Mouse (Mus musculus) stomach, postnatal 0 days (tissue): ENCODE measurements around the gene Tmem239. TPM values are rescaled to one million over a fixed set of nuclear protein-coding genes. Genes with fewer than 3 reads are reported as not detected.
A peak's percentile ranks its signal among the peaks of the same experiment; 100 is the strongest.

ENCODE experiments used
- ATAC-seq: fragments of 200-750 bp; cut with Nextera tagmentation; 2 replicates; pipeline ENCODE4 v1.8.0; 2017; ENCODE audit not compliant: low FRiP score, low TSS enrichment
- DNase-seq: peaks from one replicate; pipeline ENCODE4 v3.0.0-alpha.2; 2016; ENCODE audit warnings: low spot score
- H3K27ac ChIP-seq: fragments of 300-500 bp; sonication (generic); replicated peaks from 2 replicates; pipeline ENCODE4 v1.5.1; 2014; ENCODE audit warnings: mild to moderate bottlenecking, control low read depth
- H3K27me3 ChIP-seq: fragments of 300-500 bp; sonication (generic); 2 replicates; pipeline ENCODE4 v1.6.1; 2014; ENCODE audit warnings: low read length; ENCODE audit not compliant: control insufficient read depth, insufficient read depth
- H3K36me3 ChIP-seq: fragments of 300-500 bp; sonication (generic); 2 replicates; pipeline ENCODE4 v1.6.1; 2014; ENCODE audit warnings: low read length, mixed read lengths; ENCODE audit not compliant: control insufficient read depth, insufficient read depth
- H3K4me1 ChIP-seq: fragments of 300-500 bp; sonication (generic); replicated peaks from 2 replicates; pipeline ENCODE4 v1.6.1; 2014; ENCODE audit warnings: antibody characterized with exemption; ENCODE audit not compliant: control insufficient read depth, insufficient read depth
- H3K4me2 ChIP-seq: fragments of 300-500 bp; sonication (generic); replicated peaks from 2 replicates; pipeline ENCODE4 v1.6.1; 2014; ENCODE audit warnings: low read depth, mild to moderate bottlenecking, control low read depth, moderate library complexity
- H3K4me3 ChIP-seq: fragments of 300-500 bp; sonication (generic); 2 replicates; pipeline ENCODE4 v1.5.1; 2014; ENCODE audit warnings: low read depth, low read length, control low read depth
- H3K9ac ChIP-seq: fragments of 300-500 bp; sonication (generic); 2 replicates; pipeline ENCODE4 v1.6.1; 2014; ENCODE audit warnings: mild to moderate bottlenecking, low read length, control low read depth, mixed read lengths
- H3K9me3 ChIP-seq: fragments of 300-500 bp; sonication (generic); 2 replicates; pipeline ENCODE4 v1.6.1; 2016; ENCODE audit warnings: low read length; ENCODE audit not compliant: control insufficient read depth
- CTCF ChIP-seq: IDR thresholded peaks from 2 replicates; pipeline ENCODE4 v1.5.1; 2016; ENCODE audit warnings: antibody characterized with exemption, low read depth, mild to moderate bottlenecking, moderate library complexity
- EP300 ChIP-seq: optimal IDR thresholded peaks from 2 replicates; pipeline ENCODE3; 2016; ENCODE audit warnings: antibody characterized with exemption
- WGBS: fragments of 180-500 bp; shearing (Covaris S2); extraction: QIAGEN DNeasy Blood & Tissue Kit; methylation state at CpG from one replicate; pipeline ENCODE4 v1.1.7; 2014; 5-methylcytosine and 5-hydroxymethylcytosine counted together
- polyA plus RNA-seq: library from polyadenylated mRNA; unstranded; fragments of >200 nt; fragmentation: Nextera tagmentation; extraction: Ambion mirVana; gene quantifications from 2 replicates; pipeline ENCODE4 v1.2.1, GENCODE M21; 2015

The Tmem239 gene
- polyA plus RNA-seq, 1 experiment from 2014 or later: not detected

DNA sequence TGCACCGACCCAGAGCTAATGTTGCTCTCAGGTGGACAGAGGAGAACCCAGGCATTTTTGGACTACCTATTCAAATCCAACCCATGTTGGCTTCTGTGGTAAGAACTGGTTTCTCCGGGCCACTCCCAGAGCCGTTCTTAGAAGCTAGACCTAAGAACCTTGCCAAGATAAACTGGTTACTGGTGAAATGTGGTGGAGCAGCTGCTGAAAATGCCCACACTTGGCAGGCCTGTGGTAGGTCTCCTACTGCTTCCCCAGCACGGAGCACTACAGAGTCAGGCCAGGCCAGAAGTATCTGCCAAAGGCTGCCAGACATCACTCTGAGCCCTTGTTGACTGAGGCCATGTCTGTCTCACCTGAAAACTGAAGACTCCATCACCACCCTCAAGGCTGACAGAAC, 31.3 kb upstream of the Tmem239 start:
- no peak overlapping the region for H3K27ac ChIP-seq
- H3K36me3 ChIP-seq: no peaks in the 10 kb centered on the region
- ATAC-seq (no peak), DNase-seq (no peak)
- H3K9me3 ChIP-seq: no peaks in the 10 kb centered on the region
- H3K4me3 ChIP-seq: no peak overlapping the region
- 65% methylated on average over 4 of the region's 4 CpGs for WGBS
- no peak overlapping the region for H3K4me2 ChIP-seq
- H3K9ac ChIP-seq: no peak overlapping the region
- no peaks in the 10 kb centered on the region for H3K4me1 ChIP-seq
- no peaks in the 10 kb centered on the region for H3K27me3 ChIP-seq
- TF ChIP-seq EP300: no peak
- TF ChIP-seq CTCF: no peak

DNA sequence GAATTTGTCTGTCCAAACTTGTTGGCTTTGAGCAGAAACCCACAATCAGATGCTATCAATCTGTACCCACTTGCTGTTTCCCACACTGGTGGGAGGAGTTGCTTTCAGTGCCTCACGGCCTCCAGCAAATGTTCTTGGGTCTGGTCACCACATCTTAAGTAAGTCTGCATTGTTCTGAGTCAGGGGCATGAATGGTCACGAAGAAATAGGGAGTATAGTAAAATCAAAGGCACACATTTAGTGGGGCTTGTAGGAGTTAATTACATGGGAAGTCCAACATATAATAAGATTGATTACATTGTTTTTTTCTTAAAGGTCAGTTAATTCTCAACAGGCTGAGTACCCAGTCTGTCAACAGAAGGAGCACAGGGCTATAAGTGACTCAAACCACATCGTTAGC, 23.1 kb upstream of the Tmem239 start:
- DNase-seq: no peak
- Histone ChIP-seq H3K4me1 (no peaks in the 10 kb centered on the region), H3K9ac (no peak overlapping the region), H3K27ac (no peak overlapping the region), H3K4me3 (no peak overlapping the region), H3K27me3 (no peaks in the 10 kb centered on the region), H3K36me3 (no peaks in the 10 kb centered on the region), H3K4me2 (no peak overlapping the region), H3K9me3 (no peaks in the 10 kb centered on the region)
- ATAC-seq: no peak
- TF ChIP-seq CTCF: no peak
- TF ChIP-seq EP300: no peak
- WGBS: 43% methylated on average over 3 of the region's 3 CpGs

DNA sequence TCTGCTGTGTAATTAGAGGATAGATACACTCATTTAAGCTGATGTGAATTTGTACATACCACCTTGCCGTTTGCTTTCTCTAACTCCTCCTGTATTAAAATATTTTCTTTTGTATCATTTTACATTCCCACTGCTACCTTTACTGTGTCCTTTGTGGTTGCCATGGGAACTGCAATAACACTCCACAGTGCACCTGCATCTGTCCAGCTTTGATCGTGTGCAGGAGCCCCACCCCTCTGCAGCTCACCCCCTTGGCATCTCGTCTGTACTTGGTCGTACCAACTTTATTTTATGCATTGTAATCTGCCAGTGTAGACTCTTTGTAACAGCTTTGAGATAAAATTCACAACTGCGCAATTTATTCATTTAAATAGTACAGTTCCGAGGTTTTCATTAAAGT, 22.4 kb upstream of the Tmem239 start:
- Histone ChIP-seq H3K4me2 (no peak overlapping the region), H3K9ac (no peak overlapping the region), H3K9me3 (no peaks in the 10 kb centered on the region), H3K27me3 (no peaks in the 10 kb centered on the region), H3K27ac (no peak overlapping the region), H3K36me3 (no peaks in the 10 kb centered on the region), H3K4me3 (no peak overlapping the region), H3K4me1 (no peaks in the 10 kb centered on the region)
- 50% methylated on average over 6 of the region's 6 CpGs for WGBS
- DNase-seq (no peak), ATAC-seq (peak; percentile 60; the same call in 1 of the 2 replicates)
- TF ChIP-seq EP300 (no peak), CTCF (no peak)

DNA sequence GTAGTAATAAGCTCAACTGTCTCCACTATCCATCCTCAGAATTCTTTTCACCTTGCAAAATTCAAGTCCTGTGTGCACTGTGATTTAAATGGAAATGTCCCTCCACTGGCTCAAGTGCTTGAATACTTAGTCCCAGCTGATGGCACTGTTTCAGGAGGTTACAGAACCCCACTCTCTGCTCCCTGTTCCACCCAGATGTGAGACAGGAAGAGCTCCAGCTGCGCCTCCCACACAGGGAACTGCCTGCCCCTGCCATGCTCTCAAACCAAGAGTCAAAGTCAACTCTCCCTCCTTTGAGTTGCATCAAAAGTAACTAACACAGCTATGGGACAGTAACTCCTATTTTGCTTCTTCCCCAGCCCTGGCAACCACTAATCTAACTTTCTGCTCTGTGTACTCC, 20.1 kb upstream of the Tmem239 start:
- no peaks in the 10 kb centered on the region for H3K9me3 ChIP-seq
- no peak for ATAC-seq
- TF ChIP-seq CTCF: no peak
- no peak for TF ChIP-seq EP300
- no peak overlapping the region for H3K4me2 ChIP-seq
- DNase-seq: no peak
- 81% methylated on average over 1 of the region's 1 CpGs for WGBS
- no peak overlapping the region for H3K4me3 ChIP-seq
- no peak overlapping the region for H3K27ac ChIP-seq
- H3K4me1 ChIP-seq: no peaks in the 10 kb centered on the region
- no peaks in the 10 kb centered on the region for H3K36me3 ChIP-seq
- no peak overlapping the region for H3K9ac ChIP-seq
- no peaks in the 10 kb centered on the region for H3K27me3 ChIP-seq

DNA sequence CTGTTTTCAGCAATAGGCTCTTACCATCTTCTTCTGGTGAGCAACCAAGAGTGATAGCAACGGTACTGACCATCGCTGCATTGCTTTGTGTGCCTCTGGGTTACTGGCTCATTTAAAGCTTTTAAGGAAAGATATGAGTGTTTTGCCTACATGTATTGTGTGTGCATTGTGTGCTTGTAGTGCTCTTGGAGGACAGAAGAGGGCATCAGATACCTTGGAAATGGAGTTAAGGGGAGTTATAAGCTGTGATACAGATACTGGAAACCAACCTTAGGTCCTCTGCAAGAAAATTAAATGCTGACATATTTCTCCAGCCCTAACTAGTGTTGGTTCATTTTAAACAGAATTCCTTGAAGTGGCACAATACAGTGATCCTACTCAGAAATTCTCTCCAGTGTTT, 17.5 kb upstream of the Tmem239 start:
- TF ChIP-seq EP300 (no peak), CTCF (peak; percentile 72)
- DNase-seq (no peak), ATAC-seq (no peak)
- H3K4me1 ChIP-seq: no peaks in the 10 kb centered on the region
- no peak overlapping the region for H3K27ac ChIP-seq
- H3K9ac ChIP-seq: no peak overlapping the region
- no peak overlapping the region for H3K4me3 ChIP-seq
- no peaks in the 10 kb centered on the region for H3K27me3 ChIP-seq
- no peak overlapping the region for H3K4me2 ChIP-seq
- 74% methylated on average over 2 of the region's 2 CpGs for WGBS
- no peaks in the 10 kb centered on the region for H3K9me3 ChIP-seq
- H3K36me3 ChIP-seq: no peaks in the 10 kb centered on the region

DNA sequence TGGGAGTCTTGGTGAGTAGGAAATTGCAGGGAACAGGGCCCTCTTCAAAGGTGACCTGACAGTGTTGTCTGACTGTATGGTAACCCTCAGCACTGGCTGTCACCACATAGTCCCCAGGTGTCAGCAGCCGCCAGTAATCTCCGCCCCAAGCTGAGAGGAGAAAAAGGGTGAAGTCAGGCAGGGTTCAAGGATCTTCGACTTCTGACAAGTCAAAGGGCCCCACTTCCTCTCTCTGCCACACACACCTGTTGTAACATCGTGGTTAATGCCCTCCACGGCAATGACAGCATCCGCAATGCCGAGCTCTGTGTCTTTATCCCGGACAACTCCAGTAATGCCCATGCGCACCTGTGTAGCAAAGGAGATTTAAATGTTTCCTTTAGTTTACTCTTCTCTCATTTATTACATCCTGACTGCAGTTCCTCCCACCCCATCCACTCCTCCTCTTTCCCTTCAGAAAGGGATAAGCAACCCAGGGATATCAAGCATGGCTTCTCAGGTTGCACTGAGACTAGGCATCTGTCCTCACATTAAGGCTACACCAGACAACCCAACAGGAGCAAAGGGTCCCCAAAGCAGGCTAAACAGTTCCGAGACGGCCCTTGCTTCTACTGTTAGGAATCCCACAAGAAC, 15.2 kb upstream of the Tmem239 start:
- H3K4me2 ChIP-seq: no peak overlapping the region
- H3K27me3 ChIP-seq: no peaks in the 10 kb centered on the region
- no peaks in the 10 kb centered on the region for H3K36me3 ChIP-seq
- no peak for TF ChIP-seq CTCF
- no peak for TF ChIP-seq EP300
- H3K27ac ChIP-seq: no peak overlapping the region
- no peak overlapping the region for H3K9ac ChIP-seq
- no peaks in the 10 kb centered on the region for H3K4me1 ChIP-seq
- no peaks in the 10 kb centered on the region for H3K9me3 ChIP-seq
- ATAC-seq (no peak), DNase-seq (no peak)
- H3K4me3 ChIP-seq: no peak overlapping the region
- WGBS: 75% methylated on average over 11 of the region's 11 CpGs
